Mouse (Mus musculus) ES-E14 (cell line): Measurements from ENCODE around the gene Gck. TPM values are rescaled to one million over a fixed set of nuclear protein-coding genes. Genes with fewer than 3 reads are reported as not detected.

Source experiments
- DNase-seq: peaks from one replicate; pipeline ENCODE4 v3.0.0-alpha.2; 2013; ENCODE audit warnings: low read depth, low spot score
- H3K27ac ChIP-seq: 2 replicates; pipeline ENCODE4 v1.5.1; 2012; ENCODE audit warnings: low read depth, mild to moderate bottlenecking, low read length, moderate library complexity, mixed read lengths; ENCODE audit not compliant: poor library complexity, insufficient read depth, severe bottlenecking
- H3K36me3 ChIP-seq: 2 replicates; pipeline ENCODE4 v1.6.1; 2012; ENCODE audit warnings: mild to moderate bottlenecking, low read length, moderate library complexity, mixed read lengths; ENCODE audit not compliant: control insufficient read depth, poor library complexity, insufficient read depth, severe bottlenecking
- H3K4me1 ChIP-seq, 2 experiments: fragments of 150-350 bp in 1 of 2; sonication (generic) in 1 of 2; 2 replicates each; pipeline ENCODE4 v1.6.1; 2012; ENCODE audit warnings: low read length in 2 of 2, mild to moderate bottlenecking in 1 of 2, mixed read lengths in 1 of 2; ENCODE audit not compliant: control insufficient read depth in 2 of 2, insufficient read depth in 2 of 2, poor library complexity in 1 of 2
- H3K4me3 ChIP-seq, 2 experiments: fragments of 150-350 bp in 1 of 2; sonication (generic) in 1 of 2; 2 replicates each; pipeline ENCODE4 v1.5.1; 2012; ENCODE audit warnings: low read length in 2 of 2, low read depth in 1 of 2, mild to moderate bottlenecking in 1 of 2, mixed read lengths in 1 of 2; ENCODE audit not compliant: insufficient read depth in 1 of 2, poor library complexity in 1 of 2, severe bottlenecking in 1 of 2
- H3K9ac ChIP-seq: 2 replicates; pipeline ENCODE4 v1.6.1; 2012; ENCODE audit warnings: low read depth, mild to moderate bottlenecking, low read length, mixed read lengths; ENCODE audit not compliant: poor library complexity, insufficient read depth, severe bottlenecking
- H3K9me3 ChIP-seq: fragments of 150-350 bp; sonication (generic); 2 replicates; pipeline ENCODE4 v1.6.1; 2012; ENCODE audit warnings: low read depth, mild to moderate bottlenecking, low read length; ENCODE audit not compliant: control insufficient read depth, insufficient read depth
- CHD2 ChIP-seq: IDR thresholded peaks from 2 replicates; pipeline ENCODE4 v1.6.1; 2014; ENCODE audit warnings: mild to moderate bottlenecking, low read depth, low read length, inconsistent platforms
- HCFC1 ChIP-seq: IDR thresholded peaks from 2 replicates; pipeline ENCODE4 v1.6.1; 2012; ENCODE audit warnings: low read length, inconsistent platforms, borderline replicate concordance; ENCODE audit not compliant: insufficient read depth
- MAFK ChIP-seq: IDR thresholded peaks from 2 replicates; pipeline ENCODE4 v1.6.1; 2014; ENCODE audit warnings: mild to moderate bottlenecking, low read depth, low read length, inconsistent platforms; ENCODE audit not compliant: insufficient read depth
- ZC3H11A ChIP-seq: IDR thresholded peaks from 2 replicates; pipeline ENCODE4 v1.6.1; 2012; ENCODE audit warnings: low read depth, mild to moderate bottlenecking, inconsistent platforms, low read length, borderline replicate concordance
- ZNF384 ChIP-seq: IDR thresholded peaks from 2 replicates; pipeline ENCODE4 v1.6.1; 2012; ENCODE audit warnings: low read depth, low read length, inconsistent platforms
- in situ Hi-C, 2 experiments: fragments of 600-800 bp; cut with MboI; formaldehyde crosslinking; loops; one replicate each; pipeline ENCODE4 v1.15.1; 2025; ENCODE audit warnings: low sequenced_read_pairs in 2 of 2, inconsistent platforms in 1 of 2; ENCODE audit not compliant: unreplicated experiment in 2 of 2
- total RNA-seq: library from RNA; depleted of rRNA; stranded (reverse); fragments of 300-350 nt; gene quantifications from 2 replicates; pipeline ENCODE4 v1.2.3, GENCODE M21; 2012

Gck gene
- total RNA-seq, 1 experiment = 0.76 TPM

GRCm38 (mm10) chr11:5955546-5956276, 5.8 kb upstream of the Gck start, which contains the start of gene Ykt6:
Gene Ykt6, plus strand, starts transcription at chr11:5955693.
- TF ChIP-seq ZC3H11A = no peak
- TF ChIP-seq ZNF384 = no peak
- TF ChIP-seq HCFC1 = no peak; the same call in 1 of the 2 replicates
- no peak for TF ChIP-seq MAFK
- no peak for TF ChIP-seq CHD2
- in situ Hi-C loops = no loop called here
- peaks cover 0 to 4% of the 10 kb centered on the region in 2 experiments; a peak in 1 of 4 replicates for H3K4me1 ChIP-seq
- H3K9ac ChIP-seq = peak within 1 kb of the TSS; percentile 85
- peak; percentile 86 for DNase-seq
- peak within 1 kb of the TSS; percentile 82 to 90 for H3K4me3 ChIP-seq
- H3K36me3 ChIP-seq = peaks cover 3% of the 10 kb centered on the region; the same call in 1 of the 2 replicates
- H3K9me3 ChIP-seq = no peaks in the 10 kb centered on the region
- no peak within 1 kb of the TSS for H3K27ac ChIP-seq

- Histone ChIP-seq H3K4me3 (peak overlapping the region; percentile 82 to 90), H3K27ac (no peak overlapping the region), H3K36me3 (peaks cover 3% of the 10 kb centered on the region; the same call in 1 of the 2 replicates), H3K9me3 (no peaks in the 10 kb centered on the region), H3K4me1 (peaks cover 0 to 4% of the 10 kb centered on the region in 2 experiments; a peak in 1 of 4 replicates), H3K9ac (peak overlapping the region; percentile 85)
- DNase-seq = no peak
- in situ Hi-C loops = no loop called here
- TF ChIP-seq CHD2 (no peak), ZNF384 (no peak), HCFC1 (no peak), MAFK (no peak), ZC3H11A (no peak)
Measured at GRCm38 (mm10) chr11:5954965-5955504, 5.2 kb upstream of the Gck start.

GRCm38 (mm10) chr11:5954435-5954834, 4.6 kb upstream of the Gck start:
- no peak overlapping the region for H3K27ac ChIP-seq
- H3K36me3 ChIP-seq = peaks cover 3% of the 10 kb centered on the region; the same call in 1 of the 2 replicates
- peaks cover 0 to 8% of the 10 kb centered on the region in 2 experiments; a peak in 2 of 4 replicates for H3K4me1 ChIP-seq
- H3K9me3 ChIP-seq = no peaks in the 10 kb centered on the region
- TF ChIP-seq MAFK = no peak
- H3K4me3 ChIP-seq = no peak overlapping the region
- in situ Hi-C loops = no loop called here
- no peak for DNase-seq
- no peak overlapping the region for H3K9ac ChIP-seq

- H3K9me3 ChIP-seq = no peaks in the 10 kb centered on the region
- 0 out of 2 replicates have a peak, but pooled peaks have one; percentile 12 for TF ChIP-seq ZC3H11A
- TF ChIP-seq HCFC1 = no peak
- no peak overlapping the region for H3K9ac ChIP-seq
- no peak for DNase-seq
- no peak overlapping the region for H3K27ac ChIP-seq
- in situ Hi-C loops = no loop called here
- no peak overlapping the region for H3K4me3 ChIP-seq
- H3K4me1 ChIP-seq = peaks cover 4 to 17% of the 10 kb centered on the region in 2 experiments; a peak in 2 of 4 replicates
- H3K36me3 ChIP-seq = no peaks in the 10 kb centered on the region
Measured at GRCm38 (mm10) chr11:5953130-5953765, 3.4 kb upstream of the Gck start.

GRCm38 (mm10) chr11:5952501-5952900, 2.6 kb upstream of the Gck start:
- no peak for DNase-seq
- Histone ChIP-seq H3K9ac (no peak overlapping the region), H3K27ac (no peak overlapping the region), H3K36me3 (no peaks in the 10 kb centered on the region), H3K4me1 (peaks cover 4 to 16% of the 10 kb centered on the region in 2 experiments; a peak in 2 of 4 replicates), H3K4me3 (no peak overlapping the region), H3K9me3 (no peaks in the 10 kb centered on the region)
- in situ Hi-C loops = no loop called here
- TF ChIP-seq ZNF384 (no peak), HCFC1 (no peak), CHD2 (no peak), ZC3H11A (no peak), MAFK (no peak)
